Mouse (Mus musculus): ENCODE results near the gene Esyt2.

GRCm38 (mm10) chr12:116273733-116274132 is 7.3 kb upstream of the Esyt2 start:
- TF ChIP-seq POLR2A (IDR thresholded peaks at IDR 0.05; ENCODE audit: borderline replicate concordance, low read depth, low read length) (no peak), CTCF (IDR thresholded peaks at IDR 0.05; ENCODE audit: low read depth, low read length) (no peak)

Measured in bone marrow macrophage, adult 2 months (primary cell).